Comparison of ENCODE assay signal across 16 mouse cellular contexts in the genomic region with DNA sequence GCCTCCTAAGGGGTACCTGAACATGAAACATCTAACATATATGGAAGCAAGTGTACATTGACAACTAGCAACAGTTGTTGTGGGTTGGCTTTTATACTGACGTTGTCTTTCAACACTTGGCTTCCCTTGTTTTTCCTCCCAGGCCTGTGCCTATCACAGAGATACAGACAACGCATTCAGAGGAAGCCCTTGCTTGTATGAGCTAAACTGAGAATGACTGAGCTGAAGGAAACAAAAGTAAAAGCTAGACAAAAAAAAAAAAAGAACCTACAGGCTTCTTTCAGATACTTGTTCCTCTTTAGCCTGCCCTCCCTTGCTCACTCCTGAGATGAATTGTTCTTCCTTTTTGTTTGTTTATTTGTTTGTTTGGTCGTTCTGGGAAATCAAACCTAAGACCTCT.
"Had no signal": no experiment of that assay in that cellular context is flagged by ENCODE, and none has a peak within 500 bp of the region (broad histone marks: within the 10 kb centered on the region; RNA-seq: fewer than 3 reads in every experiment).

No protein-coding gene starts in this region.

- H3K27me3 ChIP-seq: kidney, embryonic 15.5 days; megakaryocyte, embryonic 14.5 days; midbrain, embryonic 15.5 days; stomach, embryonic 15.5 days had no signal

- ATAC-seq: midbrain, embryonic 15.5 days had no signal

- H3K4me1 ChIP-seq: kidney, embryonic 15.5 days; limb, embryonic 10.5 days; midbrain, embryonic 15.5 days; stomach, embryonic 15.5 days had no signal

- H3K27ac ChIP-seq: kidney, embryonic 15.5 days; limb, embryonic 10.5 days; macrophage; midbrain, embryonic 15.5 days; stomach, embryonic 15.5 days had no signal

- H3K9ac ChIP-seq: kidney, embryonic 15.5 days; lung, embryonic 14.5 days; midbrain, embryonic 15.5 days; stomach, embryonic 15.5 days had no signal

- H3K9me3 ChIP-seq: kidney, embryonic 15.5 days; limb, embryonic 10.5 days; megakaryocyte, embryonic 14.5 days; midbrain, embryonic 15.5 days; stomach, embryonic 15.5 days had no signal

- DNase-seq: kidney, adult 2 months; kidney, postnatal 14 days; lung, embryonic 14.5 days; lung, postnatal 10 days; right cerebral cortex, adult 18-20 months; spleen, adult 18-20 months; thymus, adult 2 months; thymus, postnatal 25 days had no signal

- H3K4me3 ChIP-seq: kidney, embryonic 15.5 days; limb, embryonic 10.5 days; megakaryocyte, embryonic 14.5 days; midbrain, embryonic 15.5 days; stomach, embryonic 15.5 days had no signal

- H3K4me2 ChIP-seq: kidney, embryonic 15.5 days; liver, embryonic 11.5 days; lung, embryonic 14.5 days; midbrain, embryonic 11.5 days; midbrain, embryonic 15.5 days; stomach, embryonic 15.5 days had no signal

- H3K36me3 ChIP-seq: kidney, embryonic 15.5 days; limb, embryonic 10.5 days; midbrain, embryonic 15.5 days; stomach, embryonic 15.5 days had no signal
